Mouse (Mus musculus) thymus, postnatal 0 days (tissue): ENCODE data around the gene Olfr374. TPM values are rescaled to one million over a fixed set of nuclear protein-coding genes. Genes with fewer than 3 reads are reported as not detected.

Source experiments
- polyA plus RNA-seq: library from polyadenylated mRNA; unstranded; fragments of >200 nt; fragmentation: Nextera tagmentation; extraction: Ambion mirVana; gene quantifications from 2 replicates; pipeline ENCODE4 v1.2.1, GENCODE M21; 2015

Gene Olfr374
- polyA plus RNA-seq, 1 experiment from 2014 or later, result not detected

Other genes with a start within 250 kb of the Olfr374 start
- gene Zfp709, start 225.0 kb upstream of the Olfr374 start, polyA plus RNA-seq, result 7.8 and 9.4 TPM in 2 replicates
- 4.9 and 5.1 TPM in 2 replicates for gene Zfp882, start 198.4 kb upstream of the Olfr374 start, polyA plus RNA-seq
- gene Zfp617, start 198.4 kb upstream of the Olfr374 start, polyA plus RNA-seq, result 13.0 and 17.0 TPM in 2 replicates
- gene Zfp961, start 156.0 kb upstream of the Olfr374 start, polyA plus RNA-seq, result 15.9 and 18.5 TPM in 2 replicates
- gene Cyp4f18, start 97.4 kb upstream of the Olfr374 start, polyA plus RNA-seq, result 1.5 and 1.9 TPM in 2 replicates
- gene Olfr372, start 65.8 kb upstream of the Olfr374 start, polyA plus RNA-seq, result not detected in 2 replicates
- 0.04 and 0.05 TPM in 2 replicates for gene Olfr373, start 23.9 kb upstream of the Olfr374 start, polyA plus RNA-seq
- gene Tpm4, start 27.9 kb downstream of the Olfr374 start, polyA plus RNA-seq, result 164 and 172 TPM in 2 replicates
- gene Rab8a, start 54.2 kb downstream of the Olfr374 start, polyA plus RNA-seq, result 140 and 151 TPM in 2 replicates
- 4.9 and 5.6 TPM in 2 replicates for gene Hsh2d, start 82.6 kb downstream of the Olfr374 start, polyA plus RNA-seq
- gene Cib3, start 105.8 kb downstream of the Olfr374 start, polyA plus RNA-seq, result 0.44 and 0.67 TPM in 2 replicates
- gene Gm11034, start 106.6 kb downstream of the Olfr374 start, polyA plus RNA-seq, result not detected in 2 replicates
- 69.3 and 75.9 TPM in 2 replicates for gene Fam32a, start 112.7 kb downstream of the Olfr374 start, polyA plus RNA-seq
- gene Ap1m1, start 133.0 kb downstream of the Olfr374 start, polyA plus RNA-seq, result 133 and 135 TPM in 2 replicates
- gene Gm10282, start 198.2 kb downstream of the Olfr374 start, polyA plus RNA-seq, result 32.8 and 33.9 TPM in 2 replicates
- gene Klf2, start 212.0 kb downstream of the Olfr374 start, polyA plus RNA-seq, result 16.8 and 21.4 TPM in 2 replicates